Mouse (Mus musculus) liver, adult 2 months (tissue): ENCODE data around the gene Fam131b.

ENCODE experiments used
- CTCF ChIP-seq: fragments of 200-500 bp; IDR thresholded peaks from 2 replicates; pipeline ENCODE4 v1.5.1; 2011; ENCODE audit warnings: low read depth, low read length, control low read depth
- POLR2A ChIP-seq: fragments of 200-500 bp; IDR thresholded peaks from 2 replicates; pipeline ENCODE4 v1.6.1; 2011; ENCODE audit warnings: low read length, control low read depth; ENCODE audit not compliant: insufficient read depth; ENCODE audit errors: extremely low read depth

- TF ChIP-seq CTCF: no peak
- no peak for TF ChIP-seq POLR2A
Observed at GRCm38 (mm10) chr6:42365215-42365614, 40.8 kb upstream of the Fam131b start.
